Mouse (Mus musculus): ENCODE data around the gene Gm21731. TPM values are rescaled to one million over a fixed set of nuclear protein-coding genes. Genes with fewer than 3 reads are reported as not detected.

Gene Gm21731
- total and polyA plus RNA-seq, 3 experiments: not detected

GRCm38 (mm10) chr13:120278784-120279183, 39.9 kb downstream of the Gm21731 start:
- Histone ChIP-seq H3K36me3 (ENCODE audit: control insufficient read depth in 1 of 2, insufficient read depth in 2 of 2, low read length in 2 of 2) (no peaks in the 10 kb centered on the region), H3K9me3 (replicated peaks; ENCODE audit: insufficient read depth, low read length) (no peaks in the 10 kb centered on the region), H3K27me3 (ENCODE audit: control insufficient read depth in 1 of 2, insufficient read depth in 2 of 2, low read length in 2 of 2) (no peaks in the 10 kb centered on the region), H3K27ac (ENCODE audit: control insufficient read depth, low read depth, low read length) (no peak overlapping the region), H3K4me1 (ENCODE audit: control insufficient read depth in 1 of 2, insufficient read depth in 2 of 2, low read length in 2 of 2) (no peaks in the 10 kb centered on the region), H3K4me3 (ENCODE audit: control insufficient read depth in 1 of 2, insufficient read depth in 1 of 2, low read depth in 2 of 2, low read length in 2 of 2) (no peak overlapping the region), H3K79me2 (ENCODE audit: control insufficient read depth, insufficient read depth, low read length, poor library complexity) (no peaks in the 10 kb centered on the region), H3K9ac (ENCODE audit: control insufficient read depth, low read depth, low read length, poor library complexity, severe bottlenecking) (no peak overlapping the region)
- TF ChIP-seq KAT2A (conservative IDR thresholded peaks at IDR 0.05; ENCODE audit: low read depth, low read length): no peak
- TF ChIP-seq MEF2A (IDR thresholded peaks at IDR 0.05; ENCODE audit: extremely low read depth, insufficient replicate concordance, low read depth, low read length, poor library complexity, severe bottlenecking): no peak
- TF ChIP-seq CHD1 (IDR thresholded peaks at IDR 0.05; ENCODE audit: low read depth, low read length): no peak
- no peak for TF ChIP-seq TBP (IDR thresholded peaks at IDR 0.05; ENCODE audit: low read depth, low read length)
- TF ChIP-seq EP300 (IDR thresholded peaks at IDR 0.05; ENCODE audit: low read depth in 1 of 2, low read length in 2 of 2): no peak
- TF ChIP-seq MYB (IDR thresholded peaks at IDR 0.05; ENCODE audit: low read depth, low read length): no peak
- no peak for TF ChIP-seq MAX (IDR thresholded peaks at IDR 0.05; ENCODE audit: low read length)
- no peak for TF ChIP-seq BHLHE40 (IDR thresholded peaks at IDR 0.05; ENCODE audit: borderline replicate concordance, low read depth, low read length)
- DNase-seq (ENCODE audit: low read depth, low spot score): no peak

Other genes starting within 250 kb of the Gm21731 start
- gene Gm36079, start 212.1 kb upstream of the Gm21731 start, total RNA-seq (2012; rRNA removed): not detected in 2 replicates
- gene Gm36079, start 212.1 kb upstream of the Gm21731 start, polyA plus RNA-seq (2012; ENCODE audit: insufficient read depth in 1 of 2, insufficient read length in 2 of 2, low read depth in 1 of 2, low replicate concordance in 2 of 2, missing spikeins in 1 of 2): not detected
- not detected in 2 replicates for gene Gm21188, start 186.9 kb upstream of the Gm21731 start, total RNA-seq (2012; rRNA removed)
- not detected for gene Gm21188, start 186.9 kb upstream of the Gm21731 start, polyA plus RNA-seq (2012; ENCODE audit: insufficient read depth in 1 of 2, insufficient read length in 2 of 2, low read depth in 1 of 2, low replicate concordance in 2 of 2, missing spikeins in 1 of 2)
- gene Gm20767, start 98.9 kb upstream of the Gm21731 start, total RNA-seq (2012; rRNA removed): not detected in 2 replicates
- not detected for gene Gm20767, start 98.9 kb upstream of the Gm21731 start, polyA plus RNA-seq (2012; ENCODE audit: insufficient read depth in 1 of 2, insufficient read length in 2 of 2, low read depth in 1 of 2, low replicate concordance in 2 of 2, missing spikeins in 1 of 2)
- not detected in 2 replicates for gene Gm21818, start 66.7 kb upstream of the Gm21731 start, total RNA-seq (2012; rRNA removed)
- gene Gm21818, start 66.7 kb upstream of the Gm21731 start, polyA plus RNA-seq (2012; ENCODE audit: insufficient read depth in 1 of 2, insufficient read length in 2 of 2, low read depth in 1 of 2, low replicate concordance in 2 of 2, missing spikeins in 1 of 2): not detected
- not detected in 2 replicates for gene Gm21762, start 23.2 kb upstream of the Gm21731 start, total RNA-seq (2012; rRNA removed)
- not detected for gene Gm21762, start 23.2 kb upstream of the Gm21731 start, polyA plus RNA-seq (2012; ENCODE audit: insufficient read depth in 1 of 2, insufficient read length in 2 of 2, low read depth in 1 of 2, low replicate concordance in 2 of 2, missing spikeins in 1 of 2)
- not detected in 2 replicates for gene AF067061, start 24.0 kb downstream of the Gm21731 start, total RNA-seq (2012; rRNA removed)
- not detected for gene AF067061, start 24.0 kb downstream of the Gm21731 start, polyA plus RNA-seq (2012; ENCODE audit: insufficient read depth in 1 of 2, insufficient read length in 2 of 2, low read depth in 1 of 2, low replicate concordance in 2 of 2, missing spikeins in 1 of 2)
- gene BC147527, start 61.3 kb downstream of the Gm21731 start, total RNA-seq (2012; rRNA removed): not detected in 2 replicates
- gene BC147527, start 61.3 kb downstream of the Gm21731 start, polyA plus RNA-seq (2012; ENCODE audit: insufficient read depth in 1 of 2, insufficient read length in 2 of 2, low read depth in 1 of 2, low replicate concordance in 2 of 2, missing spikeins in 1 of 2): not detected
- gene Tcstv3, start 77.8 kb downstream of the Gm21731 start, total RNA-seq (2012; rRNA removed): not detected in 2 replicates
- not detected for gene Tcstv3, start 77.8 kb downstream of the Gm21731 start, polyA plus RNA-seq (2012; ENCODE audit: insufficient read depth in 1 of 2, insufficient read length in 2 of 2, low read depth in 1 of 2, low replicate concordance in 2 of 2, missing spikeins in 1 of 2)